Mouse (Mus musculus): Measurements from ENCODE around the gene Kbtbd13.

Gene Kbtbd13

GRCm38 (mm10) chr9:65391613-65391964 lies at the start of gene Kbtbd13:
TSS of gene Kbtbd13 (minus strand) at chr9:65391652.
- DNase-seq: no peak

GRCm38 (mm10) chr9:65435671-65436301 lies 44.3 kb upstream of the Kbtbd13 start, which contains the start of gene Mtfmt:
TSS of gene Mtfmt (plus strand) at chr9:65435782.
- DNase-seq: peak; percentile 92 to 98

- no peak for DNase-seq
Measured at GRCm38 (mm10) chr9:65435211-65435610, 43.8 kb upstream of the Kbtbd13 start.

GRCm38 (mm10) chr9:65434140-65434539 lies 42.7 kb upstream of the Kbtbd13 start:
- DNase-seq: peak; percentile 12 to 45

- peak; percentile 47 to 75 for DNase-seq
Measured at GRCm38 (mm10) chr9:65432236-65432635, 40.8 kb upstream of the Kbtbd13 start.

- DNase-seq: no peak
Measured at GRCm38 (mm10) chr9:65430921-65431320, 39.5 kb upstream of the Kbtbd13 start.

GRCm38 (mm10) chr9:65430401-65430800 lies 38.9 kb upstream of the Kbtbd13 start:
- DNase-seq: no peak

GRCm38 (mm10) chr9:65428003-65428402 lies 36.6 kb upstream of the Kbtbd13 start:
- DNase-seq: no peak

GRCm38 (mm10) chr9:65427511-65427910 lies 36.1 kb upstream of the Kbtbd13 start:
- no peak for DNase-seq

GRCm38 (mm10) chr9:65424393-65424792 lies 32.9 kb upstream of the Kbtbd13 start:
- DNase-seq: no peak

- no peak for DNase-seq
Measured at GRCm38 (mm10) chr9:65422760-65423501, 31.5 kb upstream of the Kbtbd13 start, which contains the start of gene Slc51b. TSS of gene Slc51b (minus strand) at chr9:65422955.

GRCm38 (mm10) chr9:65419633-65420032 lies 28.2 kb upstream of the Kbtbd13 start:
- DNase-seq: no peak

- DNase-seq: no peak
Measured at GRCm38 (mm10) chr9:65417738-65418137, 26.3 kb upstream of the Kbtbd13 start.

- DNase-seq: no peak
Measured at GRCm38 (mm10) chr9:65411326-65411725, 19.9 kb upstream of the Kbtbd13 start.

- DNase-seq: no peak
Measured at GRCm38 (mm10) chr9:65410378-65410777, 18.9 kb upstream of the Kbtbd13 start.

- no peak for DNase-seq
Measured at GRCm38 (mm10) chr9:65408871-65409295, 17.4 kb upstream of the Kbtbd13 start.

GRCm38 (mm10) chr9:65407861-65408260 lies 16.4 kb upstream of the Kbtbd13 start:
- DNase-seq: no peak

- no peak for DNase-seq
Measured at GRCm38 (mm10) chr9:65407327-65407726, 15.9 kb upstream of the Kbtbd13 start.

- DNase-seq: no peak
Measured at GRCm38 (mm10) chr9:65405184-65405449, 13.7 kb upstream of the Kbtbd13 start.

GRCm38 (mm10) chr9:65404331-65405183 lies 13.1 kb upstream of the Kbtbd13 start:
- DNase-seq: peak in 1 of 2 experiments; percentile 11

- DNase-seq: no peak
Measured at GRCm38 (mm10) chr9:65399934-65400333, 8.5 kb upstream of the Kbtbd13 start.

- peak; percentile 18 to 41 for DNase-seq
Measured at GRCm38 (mm10) chr9:65398279-65398678, 6.8 kb upstream of the Kbtbd13 start, which contains the start of gene Rasl12. TSS of gene Rasl12 (plus strand) at chr9:65398506.

- DNase-seq: no peak
Measured at GRCm38 (mm10) chr9:65394360-65394759, 2.9 kb upstream of the Kbtbd13 start.
